Mouse (Mus musculus): ENCODE measurements around the gene Plekho1.

GRCm38 (mm10) chr3:96027875-96028274 is 32.1 kb upstream of the Plekho1 start:
- TF ChIP-seq CEBPB (IDR thresholded peaks at IDR 0.05; ENCODE audit: low read depth) (no peak), CTCF (IDR thresholded peaks at IDR 0.05; ENCODE audit: control insufficient read depth, insufficient read depth, insufficient read length) (no peak), USF1 (IDR thresholded peaks at IDR 0.05; ENCODE audit: low read depth) (no peak)

Data from C2C12 (cell line).